Mouse (Mus musculus) stomach, embryonic 16.5 days (tissue): ENCODE measurements around the gene Cox10. TPM values are rescaled to one million over a fixed set of nuclear protein-coding genes. Genes with fewer than 3 reads are reported as not detected.

Source experiments
- ATAC-seq: fragments of 200-750 bp; cut with Nextera tagmentation; 2 replicates; pipeline ENCODE4 v1.8.0; 2017; ENCODE audit warnings: moderate number of reproducible peaks, moderate TSS enrichment; ENCODE audit not compliant: insufficient read depth, low FRiP score
- H3K27ac ChIP-seq: fragments of 300-500 bp; sonication (generic); 2 replicates; pipeline ENCODE4 v1.5.1; 2014; ENCODE audit warnings: low read length
- H3K27me3 ChIP-seq: fragments of 300-500 bp; sonication (generic); 2 replicates; pipeline ENCODE4 v1.6.1; 2014; ENCODE audit warnings: low read length, control low read depth, mixed read lengths; ENCODE audit not compliant: control insufficient read depth, insufficient read depth
- H3K36me3 ChIP-seq: fragments of 300-500 bp; sonication (generic); 2 replicates; pipeline ENCODE4 v1.6.1; 2014; ENCODE audit warnings: low read length; ENCODE audit not compliant: control insufficient read depth, insufficient read depth
- H3K4me1 ChIP-seq: fragments of 300-500 bp; sonication (generic); 2 replicates; pipeline ENCODE4 v1.6.1; 2014; ENCODE audit warnings: low read length, control low read depth, mixed read lengths; ENCODE audit not compliant: control insufficient read depth, insufficient read depth
- H3K4me2 ChIP-seq: fragments of 300-500 bp; sonication (generic); 2 replicates; pipeline ENCODE4 v1.6.1; 2014; ENCODE audit warnings: low read depth, low read length, mixed read lengths
- H3K4me3 ChIP-seq: fragments of 300-500 bp; sonication (generic); replicated peaks from 2 replicates; pipeline ENCODE4 v1.5.1; 2014; ENCODE audit warnings: mild to moderate bottlenecking, low read length
- H3K9ac ChIP-seq: fragments of 300-500 bp; sonication (generic); 2 replicates; pipeline ENCODE4 v1.6.1; 2014; ENCODE audit warnings: low read length
- H3K9me3 ChIP-seq: fragments of 300-500 bp; sonication (generic); replicated peaks from 2 replicates; pipeline ENCODE4 v1.6.1; 2016; ENCODE audit warnings: low read length, control low read depth; ENCODE audit not compliant: control insufficient read depth
- WGBS: fragments of 180-500 bp; shearing (Covaris S2); extraction: QIAGEN DNeasy Blood & Tissue Kit; methylation state at CpG from one replicate; pipeline ENCODE4 v1.1.7; 2014; 5-methylcytosine and 5-hydroxymethylcytosine counted together
- polyA plus RNA-seq: library from polyadenylated mRNA; unstranded; fragments of >200 nt; fragmentation: Nextera tagmentation; extraction: Ambion mirVana; gene quantifications from 2 replicates; pipeline ENCODE4 v1.2.1, GENCODE M21; 2015

Gene Cox10
- polyA plus RNA-seq, 1 experiment from 2014 or later: 23.7 TPM

DNA sequence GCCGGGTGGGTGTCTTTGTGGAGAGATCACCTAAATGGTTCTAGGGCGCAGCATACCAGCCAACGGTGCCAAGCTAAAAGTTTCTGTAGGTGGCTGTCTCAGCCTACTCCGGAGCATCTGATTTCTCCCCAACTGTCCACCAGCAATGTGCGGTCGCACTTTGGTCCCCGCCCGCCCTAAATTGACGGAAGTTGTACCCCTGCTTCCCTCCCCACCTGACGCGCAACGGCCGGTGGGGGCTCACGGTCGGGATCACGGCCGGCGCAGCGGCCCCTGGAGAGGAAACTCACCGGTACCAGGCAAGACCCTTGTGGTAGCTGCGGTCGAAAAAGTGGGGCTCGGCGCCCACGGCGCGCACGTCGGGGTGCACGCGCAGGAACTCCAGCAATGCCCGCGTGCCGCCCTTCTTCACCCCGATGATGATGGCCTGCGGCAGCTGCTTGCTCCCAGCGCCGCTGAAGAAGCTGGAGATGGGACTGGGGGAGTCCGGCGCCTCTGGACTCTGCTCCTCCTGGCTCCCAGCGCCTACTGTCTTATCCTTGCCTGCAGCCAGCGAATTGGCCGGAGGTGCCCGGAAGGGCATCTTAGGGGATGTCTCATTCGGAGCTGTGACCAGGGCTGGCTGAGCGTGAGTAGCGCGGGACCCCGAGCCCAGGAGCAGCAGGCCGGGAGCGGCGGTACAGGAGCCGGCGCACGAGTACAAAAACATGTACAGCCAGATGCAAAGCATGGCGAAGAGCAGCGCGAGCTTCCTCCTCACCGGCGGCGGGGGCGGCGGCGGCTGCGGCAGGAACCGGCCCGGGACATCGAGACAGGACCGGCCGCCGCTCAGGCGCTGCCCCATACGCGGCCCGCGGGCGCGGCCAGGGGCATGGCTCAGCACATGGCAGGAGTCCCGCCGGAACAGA lies 158.0 kb downstream of the Cox10 start:
- peaks cover 37% of the 10 kb centered on the region for H3K27me3 ChIP-seq
- under 1% methylated on average over 79 of the region's 80 CpGs for WGBS
- H3K4me1 ChIP-seq: peaks cover 43% of the 10 kb centered on the region
- no peak for ATAC-seq
- no peaks in the 10 kb centered on the region for H3K9me3 ChIP-seq
- H3K27ac ChIP-seq: peak overlapping the region; percentile 43
- H3K36me3 ChIP-seq: no peaks in the 10 kb centered on the region
- H3K4me3 ChIP-seq: peak overlapping the region; percentile 56
- peak overlapping the region; percentile 69 for H3K9ac ChIP-seq
- H3K4me2 ChIP-seq: peak overlapping the region; percentile 85

DNA sequence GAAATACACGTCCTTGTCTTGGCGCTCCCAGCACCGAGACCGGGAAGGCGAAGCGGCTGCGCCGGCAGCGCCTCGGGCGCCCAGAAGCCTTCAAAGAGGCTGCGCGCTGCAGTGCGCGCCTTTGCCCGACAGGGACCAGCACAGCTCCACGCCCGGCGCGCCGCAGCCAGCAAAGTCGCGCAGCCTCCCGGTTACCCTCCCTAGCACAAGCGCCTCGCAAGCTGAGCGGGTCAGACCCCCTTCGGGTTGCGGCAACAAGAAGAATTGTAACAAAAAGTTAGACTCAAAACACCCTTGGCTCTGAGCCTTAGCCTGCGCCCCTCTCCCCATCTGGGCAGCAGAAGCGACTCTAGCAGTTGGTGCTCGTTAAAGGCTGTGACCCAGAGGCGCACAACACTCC lies 158.7 kb downstream of the Cox10 start:
- Histone ChIP-seq H3K4me1 (peaks cover 43% of the 10 kb centered on the region), H3K4me2 (peak overlapping the region; percentile 85), H3K4me3 (peak overlapping the region; percentile 56), H3K27ac (peak overlapping the region; percentile 27; the same call in 1 of the 2 replicates), H3K9ac (peak overlapping the region; percentile 74), H3K36me3 (no peaks in the 10 kb centered on the region), H3K27me3 (peaks cover 30% of the 10 kb centered on the region), H3K9me3 (no peaks in the 10 kb centered on the region)
- under 1% methylated on average over 33 of the region's 33 CpGs for WGBS
- peak; percentile 56; the same call in 1 of the 2 replicates for ATAC-seq

DNA sequence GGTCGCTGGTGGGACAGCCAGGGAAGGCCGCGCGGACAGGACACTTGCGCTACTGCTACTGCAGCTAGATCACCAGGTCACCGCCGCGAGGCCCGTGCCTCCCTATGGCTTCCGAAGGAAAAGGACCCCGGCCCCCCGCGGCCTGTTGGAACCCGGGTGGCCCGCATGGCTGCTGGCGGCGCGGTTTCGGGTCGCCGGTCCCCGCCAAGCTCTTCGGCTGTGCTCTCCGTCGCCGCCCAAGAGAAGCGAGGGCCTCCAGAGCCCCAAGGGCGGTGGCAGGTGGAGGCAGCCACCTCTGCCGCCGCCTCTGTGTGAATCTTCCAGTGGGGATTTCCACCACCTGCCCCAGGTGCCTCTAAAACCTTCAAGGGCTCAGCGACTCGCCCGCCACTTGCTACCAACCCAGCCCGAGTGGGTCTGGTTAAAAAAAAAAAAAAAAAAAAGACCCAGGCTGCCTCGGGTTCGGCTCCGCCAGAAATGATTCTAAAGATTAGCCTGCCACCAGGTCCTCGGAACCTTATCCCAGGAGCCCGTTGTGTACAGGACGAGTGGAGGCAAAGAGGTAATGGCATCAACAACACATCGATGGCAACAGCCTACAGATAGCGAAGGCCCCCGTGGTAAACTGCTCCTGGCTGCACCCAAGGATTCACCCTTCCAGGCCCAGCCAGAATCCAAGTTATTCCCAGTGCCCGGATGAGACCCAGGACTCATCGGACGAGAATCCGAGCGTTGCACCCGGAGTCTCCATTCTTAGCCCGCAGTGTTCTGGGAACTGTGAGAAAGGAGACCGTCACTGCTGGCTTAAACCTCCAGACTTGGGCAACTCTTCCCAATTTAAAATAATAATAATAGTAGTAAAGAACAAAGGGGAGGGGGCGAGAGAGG lies 159.8 kb downstream of the Cox10 start:
- Histone ChIP-seq H3K9me3 (no peaks in the 10 kb centered on the region), H3K4me1 (peaks cover 37% of the 10 kb centered on the region), H3K27me3 (peaks cover 24% of the 10 kb centered on the region), H3K27ac (peak overlapping the region; percentile 80), H3K36me3 (no peaks in the 10 kb centered on the region), H3K4me3 (peak overlapping the region; percentile 56), H3K9ac (peak overlapping the region; percentile 74), H3K4me2 (peak overlapping the region; percentile 85)
- no peak for ATAC-seq
- 9% methylated on average over 52 of the region's 52 CpGs for WGBS

DNA sequence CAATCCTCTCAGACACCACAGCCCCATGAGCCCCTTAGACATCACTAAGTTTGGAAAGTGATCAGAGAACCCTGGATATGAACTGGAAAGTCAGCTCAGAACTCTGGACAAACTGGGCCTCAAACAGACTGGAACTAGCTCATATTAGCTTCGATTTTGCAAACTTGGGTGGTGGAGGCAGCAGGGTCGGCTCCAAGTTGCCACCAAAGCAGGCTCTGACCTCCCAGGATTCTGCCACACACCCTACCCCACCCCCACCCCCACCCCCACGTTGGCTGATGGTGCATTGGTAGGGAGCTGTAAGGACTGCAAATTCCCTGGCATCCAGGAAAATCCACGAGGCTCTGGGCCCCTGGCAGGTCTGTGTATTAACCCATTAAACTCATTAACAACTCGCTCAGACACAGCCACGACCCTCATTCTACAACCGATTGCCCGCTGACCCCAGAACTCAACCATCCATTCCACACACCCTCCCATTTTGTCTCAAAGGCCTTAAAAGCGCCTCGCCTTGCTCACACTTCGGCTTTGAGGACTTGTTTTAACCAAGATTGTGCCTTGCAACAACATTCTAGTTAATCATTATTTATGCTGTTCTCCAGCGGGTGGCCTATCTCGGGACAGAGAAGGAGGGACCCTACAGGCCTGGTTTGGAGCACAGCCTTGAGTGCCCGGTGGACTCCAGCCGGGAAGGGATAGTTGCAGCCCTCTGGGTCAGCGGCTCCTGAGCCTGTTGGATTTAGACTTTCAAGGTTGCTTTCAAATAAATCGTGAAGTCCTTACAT lies 160.8 kb downstream of the Cox10 start:
- H3K27me3 ChIP-seq: peaks cover 18% of the 10 kb centered on the region
- no peaks in the 10 kb centered on the region for H3K36me3 ChIP-seq
- ATAC-seq: no peak
- H3K4me1 ChIP-seq: peaks cover 38% of the 10 kb centered on the region
- no peaks in the 10 kb centered on the region for H3K9me3 ChIP-seq
- 34% methylated on average over 17 of the region's 17 CpGs for WGBS
- H3K9ac ChIP-seq: peak overlapping the region; percentile 74
- peak overlapping the region; percentile 80 for H3K27ac ChIP-seq
- peak overlapping the region; percentile 85 for H3K4me2 ChIP-seq
- H3K4me3 ChIP-seq: peak overlapping the region; percentile 56

DNA sequence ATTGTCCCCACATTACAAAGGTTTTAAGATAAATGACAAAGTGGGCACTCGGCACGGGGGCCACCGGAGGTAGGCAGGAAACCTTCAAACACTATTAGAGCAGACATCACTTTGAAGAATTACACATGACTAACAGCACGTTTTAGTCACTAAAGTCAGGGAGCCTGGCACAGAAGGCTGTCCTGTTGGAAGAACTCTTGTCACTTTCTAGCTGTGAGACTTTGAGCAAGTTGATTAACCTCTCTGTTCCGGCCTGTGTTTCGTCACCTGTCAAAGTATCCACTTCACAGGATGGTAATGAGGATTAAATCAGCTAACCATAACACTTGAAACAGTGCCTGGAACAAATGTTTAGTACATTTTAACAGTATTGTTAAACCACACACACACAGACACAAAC lies 161.7 kb downstream of the Cox10 start:
- peaks cover 12% of the 10 kb centered on the region; the same call in 1 of the 2 replicates for H3K27me3 ChIP-seq
- WGBS: 36% methylated on average over 6 of the region's 6 CpGs
- no peak overlapping the region for H3K4me3 ChIP-seq
- no peak overlapping the region for H3K9ac ChIP-seq
- no peaks in the 10 kb centered on the region for H3K9me3 ChIP-seq
- H3K27ac ChIP-seq: no peak overlapping the region
- H3K4me2 ChIP-seq: no peak overlapping the region
- H3K36me3 ChIP-seq: no peaks in the 10 kb centered on the region
- ATAC-seq: no peak
- peaks cover 31% of the 10 kb centered on the region for H3K4me1 ChIP-seq

DNA sequence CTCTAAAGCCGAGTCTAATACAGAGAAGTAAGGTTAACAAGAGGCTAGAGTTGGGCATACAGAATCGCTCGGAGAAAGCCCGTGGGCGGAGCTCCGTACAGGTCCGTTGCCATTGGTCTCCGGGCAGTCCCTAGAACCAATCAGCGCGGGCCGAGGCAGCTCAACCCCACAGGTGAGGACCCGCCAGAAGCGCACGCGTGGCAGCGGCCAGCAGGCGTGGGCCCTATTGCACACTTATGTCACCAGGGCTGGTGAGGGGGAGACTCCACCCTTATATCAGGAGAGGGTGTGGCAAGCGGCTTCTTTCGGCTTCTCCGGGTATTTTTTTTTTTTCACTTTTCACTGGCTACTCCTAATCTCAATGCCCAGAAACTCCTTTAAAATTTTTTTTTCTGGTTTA lies 164.9 kb downstream of the Cox10 start:
- no peaks in the 10 kb centered on the region for H3K9me3 ChIP-seq
- 3% methylated on average over 20 of the region's 20 CpGs for WGBS
- ATAC-seq: peak; percentile 90
- H3K4me3 ChIP-seq: peak overlapping the region; percentile 47
- peak overlapping the region; percentile 82 for H3K4me2 ChIP-seq
- no peaks in the 10 kb centered on the region for H3K36me3 ChIP-seq
- 0 out of 2 replicates have a peak, but pooled peaks cover 3% of the 10 kb centered on the region for H3K27me3 ChIP-seq
- H3K4me1 ChIP-seq: peaks cover 27% of the 10 kb centered on the region
- peak overlapping the region; percentile 52; the same call in 1 of the 2 replicates for H3K27ac ChIP-seq
- H3K9ac ChIP-seq: peak overlapping the region; percentile 51

DNA sequence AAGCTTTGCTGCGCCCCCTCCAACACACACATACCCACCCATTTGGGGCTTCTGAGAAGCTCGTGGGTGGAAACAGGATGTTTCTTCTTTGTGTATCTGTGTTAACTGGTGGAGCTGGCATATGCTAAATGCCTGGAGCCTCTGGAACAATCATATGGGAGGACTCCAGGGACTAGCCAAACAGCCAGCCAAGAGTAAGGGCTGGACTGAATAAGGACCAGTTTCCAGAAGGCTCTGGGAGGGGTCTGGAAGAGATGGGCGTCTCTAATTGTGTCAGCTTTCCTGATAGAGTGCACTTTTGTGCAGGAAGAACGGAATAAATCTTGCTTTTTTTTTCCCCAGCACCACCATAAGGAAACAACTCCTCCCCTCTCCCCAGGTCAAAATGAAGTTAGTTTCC lies 165.3 kb downstream of the Cox10 start:
- H3K9ac ChIP-seq: peak overlapping the region; percentile 51; the same call in 1 of the 2 replicates
- 0 out of 2 replicates have a peak, but pooled peaks cover 3% of the 10 kb centered on the region for H3K27me3 ChIP-seq
- peaks cover 22% of the 10 kb centered on the region for H3K4me1 ChIP-seq

More for the DNA sequence above, 165.3 kb downstream of the Cox10 start:
- H3K4me2 ChIP-seq: peak overlapping the region; percentile 82
- H3K9me3 ChIP-seq: no peaks in the 10 kb centered on the region
- peak overlapping the region; percentile 6; the same call in 1 of the 2 replicates for H3K27ac ChIP-seq
- no peaks in the 10 kb centered on the region for H3K36me3 ChIP-seq
- no peak for ATAC-seq
- WGBS: 21% methylated on average over 4 of the region's 4 CpGs
- H3K4me3 ChIP-seq: peak overlapping the region; percentile 47
